Mouse (Mus musculus) limb, embryonic 14.5 days (tissue): ENCODE results near the gene BC004004. TPM values are rescaled to one million over a fixed set of nuclear protein-coding genes. Genes with fewer than 3 reads are reported as not detected.
A peak's percentile ranks its signal among the peaks of the same experiment; 100 is the strongest.

Experiments
- ATAC-seq: fragments of 200-750 bp; cut with Nextera tagmentation; 2 replicates; pipeline ENCODE4 v1.8.0; 2017; ENCODE audit warnings: low read depth, moderate number of reproducible peaks, moderate TSS enrichment; ENCODE audit not compliant: low FRiP score
- DNase-seq: peaks from one replicate; pipeline ENCODE4 v3.0.0-alpha.2; 2015; ENCODE audit warnings: low spot score
- H3K27ac ChIP-seq: fragments of 300-500 bp; sonication (generic); replicated peaks from 2 replicates; pipeline ENCODE4 v1.5.1; 2014; ENCODE audit warnings: low read depth, mild to moderate bottlenecking, low read length, moderate library complexity, mixed read lengths
- H3K27me3 ChIP-seq: fragments of 300-500 bp; sonication (generic); 2 replicates; pipeline ENCODE4 v1.6.1; 2014; ENCODE audit warnings: low read length, mixed read lengths; ENCODE audit not compliant: control insufficient read depth, insufficient read depth
- H3K36me3 ChIP-seq: fragments of 300-500 bp; sonication (generic); 2 replicates; pipeline ENCODE4 v1.6.1; 2014; ENCODE audit warnings: mild to moderate bottlenecking, low read length, moderate library complexity, mixed read lengths; ENCODE audit not compliant: control insufficient read depth, insufficient read depth
- H3K4me1 ChIP-seq: fragments of 300-500 bp; sonication (generic); 2 replicates; pipeline ENCODE4 v1.6.1; 2014; ENCODE audit warnings: antibody characterized with exemption, low read length, mixed read lengths; ENCODE audit not compliant: control insufficient read depth, insufficient read depth
- H3K4me2 ChIP-seq: fragments of 300-500 bp; sonication (generic); replicated peaks from 2 replicates; pipeline ENCODE4 v1.6.1; 2014; ENCODE audit warnings: low read depth, mild to moderate bottlenecking, low read length, moderate library complexity; ENCODE audit not compliant: severe bottlenecking
- H3K4me3 ChIP-seq: fragments of 300-500 bp; sonication (generic); replicated peaks from 2 replicates; pipeline ENCODE4 v1.5.1; 2014; ENCODE audit warnings: low read length
- H3K9ac ChIP-seq: fragments of 300-500 bp; sonication (generic); 2 replicates; pipeline ENCODE4 v1.6.1; 2014; ENCODE audit warnings: mild to moderate bottlenecking, low read depth, low read length, moderate library complexity; ENCODE audit not compliant: severe bottlenecking
- H3K9me3 ChIP-seq: fragments of 300-500 bp; sonication (generic); 2 replicates; pipeline ENCODE4 v1.6.1; 2016; ENCODE audit warnings: low read length; ENCODE audit not compliant: control insufficient read depth
- POLR2A ChIP-seq: fragments of 200-500 bp; IDR thresholded peaks from 2 replicates; pipeline ENCODE4 v1.8.0; 2012; ENCODE audit warnings: inconsistent platforms, mild to moderate bottlenecking, moderate library complexity, borderline replicate concordance; ENCODE audit not compliant: insufficient read depth, insufficient read length; ENCODE audit errors: extremely low read depth
- WGBS: fragments of 180-500 bp; shearing (Covaris S2); extraction: QIAGEN DNeasy Blood & Tissue Kit; methylation state at CpG from one replicate; pipeline ENCODE4 v1.1.7; 2014; 5-methylcytosine and 5-hydroxymethylcytosine counted together
- polyA plus RNA-seq, 2 experiments: library from polyadenylated mRNA; depleted of rRNA in 1 of 2; stranded (reverse) in 1 of 2; unstranded in 1 of 2; fragments of >200 nt; fragmentation: Nextera tagmentation in 1 of 2; extraction: Ambion mirVana in 1 of 2; gene quantifications; 2 replicates each; pipeline versions ENCODE4 v1.2.1 to v1.2.3; 2012 to 2014

Gene BC004004
- polyA plus RNA-seq, 2 experiments = 58.7 to 85.3 TPM

DNA sequence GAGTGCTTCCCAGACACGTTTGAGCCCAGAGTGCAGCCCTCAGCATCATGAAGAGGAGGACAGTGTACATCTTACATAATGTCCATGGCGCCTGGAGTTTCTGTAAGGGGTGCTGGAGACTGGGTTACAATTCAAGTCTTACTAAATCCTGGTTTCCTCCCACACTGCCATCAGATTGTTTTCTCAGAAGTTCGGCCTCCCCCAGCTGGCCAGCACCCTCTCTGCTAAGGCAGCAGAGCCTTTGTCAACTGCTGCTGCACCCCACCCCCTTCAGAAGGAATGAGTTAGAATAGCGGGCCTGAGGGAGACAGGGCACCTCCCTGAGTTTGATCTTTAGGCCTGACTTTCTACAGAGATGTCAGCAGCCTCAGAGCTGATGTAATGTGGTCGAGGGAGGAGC, 33.6 kb downstream of the BC004004 start:
- Histone ChIP-seq H3K9ac (no peak overlapping the region), H3K4me1 (peaks cover 40% of the 10 kb centered on the region), H3K27me3 (no peaks in the 10 kb centered on the region), H3K36me3 (peaks cover 23% of the 10 kb centered on the region), H3K27ac (no peak overlapping the region), H3K4me2 (no peak overlapping the region), H3K4me3 (no peak overlapping the region), H3K9me3 (no peaks in the 10 kb centered on the region)
- ATAC-seq (no peak), DNase-seq (no peak)
- WGBS = 71% methylated on average over 5 of the region's 5 CpGs
- no peak for TF ChIP-seq POLR2A

DNA sequence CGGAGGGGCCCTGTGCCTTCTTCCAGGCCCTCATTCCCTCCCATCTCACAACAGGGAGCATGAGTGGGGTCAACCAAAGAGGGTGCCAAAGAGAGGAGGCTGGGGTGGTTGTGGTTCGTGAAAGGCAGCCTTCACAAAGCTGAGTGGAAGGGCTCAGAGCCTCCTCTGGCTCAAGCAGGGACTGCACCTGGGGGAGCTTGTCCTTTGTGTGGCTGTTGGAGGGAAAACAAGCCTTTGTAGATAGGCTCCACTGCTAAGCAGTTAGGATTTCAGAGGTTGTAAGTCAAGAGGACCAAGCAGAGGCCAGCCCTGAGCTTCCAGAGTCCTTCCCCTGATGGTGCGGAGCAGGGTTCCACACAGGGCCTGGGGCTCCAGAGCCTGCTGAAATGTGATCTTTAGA, 34.5 kb downstream of the BC004004 start:
- TF ChIP-seq POLR2A = no peak
- DNase-seq = no peak
- 44% methylated on average over 3 of the region's 3 CpGs for WGBS

DNA sequence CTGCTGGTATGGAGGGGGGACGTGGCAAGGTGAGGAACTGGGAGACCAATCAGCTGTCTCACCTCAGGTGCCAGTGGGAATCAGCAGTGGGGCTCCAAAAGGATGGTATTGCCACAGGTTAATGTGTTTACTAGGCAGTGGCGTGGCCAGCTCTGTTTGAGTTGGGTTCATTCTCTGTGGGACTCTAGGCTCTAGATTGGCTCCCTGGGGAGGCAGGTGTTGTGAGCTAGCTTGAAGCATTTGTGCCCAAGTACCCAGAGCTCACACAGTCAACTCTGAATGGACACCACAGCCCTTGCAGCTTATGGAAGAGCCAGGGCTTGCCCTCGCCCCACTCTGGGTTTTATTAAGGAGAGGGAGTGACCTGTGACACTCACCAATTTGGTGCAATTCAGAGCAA, 35.3 kb downstream of the BC004004 start:
- H3K36me3 ChIP-seq = peaks cover 13% of the 10 kb centered on the region
- no peaks in the 10 kb centered on the region for H3K9me3 ChIP-seq
- no peak overlapping the region for H3K9ac ChIP-seq
- no peak overlapping the region for H3K27ac ChIP-seq
- no peak for ATAC-seq
- no peak for DNase-seq
- no peaks in the 10 kb centered on the region for H3K27me3 ChIP-seq
- peaks cover 33% of the 10 kb centered on the region for H3K4me1 ChIP-seq
- no peak for TF ChIP-seq POLR2A
- WGBS = 67% methylated on average over 3 of the region's 3 CpGs
- no peak overlapping the region for H3K4me3 ChIP-seq
- no peak overlapping the region for H3K4me2 ChIP-seq

More for the DNA sequence above, 34.5 kb downstream of the BC004004 start:
- H3K36me3 ChIP-seq = peaks cover 19% of the 10 kb centered on the region
- H3K9ac ChIP-seq = peak overlapping the region; percentile 16; the same call in 1 of the 2 replicates
- no peak for ATAC-seq
- H3K4me3 ChIP-seq = no peak overlapping the region
- H3K27me3 ChIP-seq = no peaks in the 10 kb centered on the region
- H3K4me2 ChIP-seq = no peak overlapping the region
- H3K9me3 ChIP-seq = no peaks in the 10 kb centered on the region
- H3K4me1 ChIP-seq = peaks cover 33% of the 10 kb centered on the region
- peak overlapping the region; percentile 19; the same call in 1 of the 2 replicates for H3K27ac ChIP-seq

DNA sequence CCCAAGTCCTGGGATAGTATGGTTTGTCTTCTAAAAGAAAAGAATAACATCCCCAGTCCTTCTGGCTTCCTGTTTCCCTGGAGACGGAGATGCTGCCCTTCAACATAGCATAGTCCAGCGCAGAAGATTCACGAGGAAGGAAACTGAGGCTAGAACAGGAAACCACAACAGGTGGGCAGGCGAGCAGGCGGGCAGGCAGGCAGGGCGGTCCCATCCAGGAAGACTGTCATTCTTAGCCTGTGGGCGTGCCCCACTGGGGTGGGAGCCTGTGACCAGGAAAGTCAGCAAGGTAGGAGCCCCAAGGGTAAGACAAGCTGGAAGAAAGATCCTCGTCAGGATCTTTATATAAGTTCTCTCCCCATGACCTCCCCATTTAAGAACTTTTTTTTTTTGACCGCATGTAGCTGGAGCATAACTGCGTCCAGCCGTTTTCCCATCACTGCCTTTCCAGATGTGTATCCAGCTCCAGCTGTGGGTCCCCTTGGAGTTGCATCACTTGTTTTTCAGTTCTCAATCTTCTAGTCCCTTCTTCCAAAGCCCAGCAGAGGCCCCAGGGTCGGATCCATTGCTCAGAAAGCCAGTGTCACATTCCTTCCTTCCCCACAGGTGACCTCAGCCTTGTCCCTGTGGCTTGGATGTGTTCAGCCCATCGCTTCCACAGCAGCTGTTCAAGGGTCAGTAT, 35.9 kb downstream of the BC004004 start:
- Histone ChIP-seq H3K4me2 (peak overlapping the region; percentile 10; the same call in 1 of the 2 replicates), H3K9ac (0 out of 2 replicates have a peak overlapping the region, but pooled peaks have one; percentile 12), H3K27ac (peak overlapping the region; percentile 43; the same call in 1 of the 2 replicates), H3K27me3 (no peaks in the 10 kb centered on the region), H3K36me3 (peaks cover 13% of the 10 kb centered on the region), H3K9me3 (no peaks in the 10 kb centered on the region), H3K4me1 (peaks cover 33% of the 10 kb centered on the region), H3K4me3 (no peak overlapping the region)
- DNase-seq (peak; percentile 43), ATAC-seq (peak; percentile 39; the same call in 1 of the 2 replicates)
- no peak for TF ChIP-seq POLR2A
- 41% methylated on average over 13 of the region's 13 CpGs for WGBS

DNA sequence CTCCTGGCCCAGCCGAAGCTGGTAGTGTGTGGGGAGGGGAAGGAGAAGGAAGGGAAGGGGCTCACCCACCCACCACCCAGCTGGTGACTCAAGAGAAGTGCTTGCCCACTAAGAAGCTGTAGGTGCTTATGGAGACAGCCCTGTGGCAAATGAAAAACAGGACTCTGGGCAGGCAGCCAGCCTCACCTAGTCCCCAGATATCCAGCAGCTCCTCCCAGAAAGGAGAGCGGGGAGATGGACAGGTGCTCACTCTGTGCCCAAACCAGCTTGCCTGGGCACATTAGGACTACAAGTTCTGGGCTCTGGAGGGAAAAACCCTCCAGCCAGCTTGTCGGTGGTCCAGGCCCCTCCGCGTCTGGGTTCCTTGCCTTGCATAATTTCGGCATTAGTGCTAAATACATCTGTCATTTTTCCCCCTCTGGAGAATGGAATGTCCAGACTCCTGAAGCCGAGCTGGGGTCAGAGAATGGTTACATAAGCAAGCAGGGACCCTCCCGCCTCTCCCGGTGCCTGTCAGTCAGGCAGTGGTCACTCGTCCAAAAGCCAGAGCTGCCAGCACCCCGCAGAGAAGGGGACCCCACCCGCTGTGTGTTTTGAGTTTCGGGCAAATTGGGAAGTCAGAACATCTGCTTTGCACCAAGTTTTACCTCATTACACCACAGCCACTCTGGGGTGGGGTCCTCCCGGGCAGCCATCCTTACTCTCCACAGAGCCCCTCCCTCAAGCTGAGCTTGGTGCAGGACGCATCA, 36.6 kb downstream of the BC004004 start:
- peak; percentile 49 for DNase-seq
- no peak for ATAC-seq
- H3K9ac ChIP-seq = 0 out of 2 replicates have a peak overlapping the region, but pooled peaks have one; percentile 12
- TF ChIP-seq POLR2A = no peak
- 14% methylated on average over 15 of the region's 15 CpGs for WGBS
- H3K4me2 ChIP-seq = peak overlapping the region; percentile 10
- no peak overlapping the region for H3K4me3 ChIP-seq
- peaks cover 37% of the 10 kb centered on the region for H3K4me1 ChIP-seq
- H3K27ac ChIP-seq = peak overlapping the region; percentile 43; the same call in 1 of the 2 replicates
- H3K27me3 ChIP-seq = no peaks in the 10 kb centered on the region
- peaks cover 7% of the 10 kb centered on the region for H3K36me3 ChIP-seq
- no peaks in the 10 kb centered on the region for H3K9me3 ChIP-seq
